13 mouse cellular contexts compared by ENCODE assay signal in the genomic region with DNA sequence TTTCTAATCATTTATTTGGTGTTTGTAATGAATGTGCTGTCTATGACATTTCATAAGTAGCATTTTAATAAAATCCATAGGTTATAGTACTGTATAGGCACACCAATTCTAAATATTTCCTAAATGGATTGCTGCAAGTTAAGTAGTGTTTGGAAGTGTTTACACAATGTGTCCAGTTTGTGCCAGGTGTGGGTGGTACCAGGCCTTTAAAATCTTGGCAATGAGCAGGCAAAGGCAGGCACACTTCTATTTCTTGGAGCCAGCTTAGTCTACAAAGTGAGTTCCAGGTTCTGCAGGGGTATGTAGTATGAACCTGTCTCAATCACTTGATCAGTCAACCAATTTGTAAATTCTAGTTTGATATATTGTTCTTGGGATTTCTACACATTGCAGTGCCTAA.
"Had no signal": no experiment of that assay in that cellular context is flagged by ENCODE, and none has a peak within 500 bp of the region (broad histone marks: within the 10 kb centered on the region; RNA-seq: fewer than 3 reads in every experiment).

No protein-coding gene starts in this region.

- H3K36me3 ChIP-seq: limb, embryonic 15.5 days; midbrain, embryonic 13.5 days; stomach, embryonic 15.5 days had no signal

- H3K9ac ChIP-seq: limb, embryonic 15.5 days; liver, embryonic 14.5 days; lung, embryonic 14.5 days; midbrain, embryonic 13.5 days; stomach, embryonic 15.5 days had no signal

- ATAC-seq: midbrain, embryonic 13.5 days had no signal

- H3K4me2 ChIP-seq: limb, embryonic 15.5 days; lung, embryonic 14.5 days; midbrain, embryonic 13.5 days; stomach, embryonic 15.5 days had no signal

- H3K27me3 ChIP-seq: limb, embryonic 15.5 days; midbrain, embryonic 13.5 days; stomach, embryonic 15.5 days had no signal

- DNase-seq: kidney, adult 8-10 months; kidney, postnatal 36 days; layer of hippocampus, adult 9-11 months; layer of hippocampus, postnatal 36 days; lung, embryonic 14.5 days; right cerebral cortex, postnatal 14 days; thymus, adult 2 months; thymus, postnatal 25 days had no signal

- H3K4me3 ChIP-seq: limb, embryonic 15.5 days; midbrain, embryonic 13.5 days; stomach, embryonic 15.5 days had no signal

- H3K9me3 ChIP-seq: limb, embryonic 15.5 days; midbrain, embryonic 13.5 days; stomach, embryonic 15.5 days had no signal

- H3K27ac ChIP-seq: kidney, postnatal 0 days; limb, embryonic 15.5 days; liver, embryonic 14.5 days; midbrain, embryonic 13.5 days; stomach, embryonic 15.5 days had no signal

- H3K4me1 ChIP-seq: midbrain, embryonic 13.5 days; stomach, embryonic 15.5 days had no signal
